Mouse (Mus musculus): ENCODE measurements at regions not wholly inside any gene's neighbourhood (a gene's known extent, or its start where the extent isn't known, plus 50 kb on each side); places are given as distances from the start of the nearest gene placed in this dataset.

DNA sequence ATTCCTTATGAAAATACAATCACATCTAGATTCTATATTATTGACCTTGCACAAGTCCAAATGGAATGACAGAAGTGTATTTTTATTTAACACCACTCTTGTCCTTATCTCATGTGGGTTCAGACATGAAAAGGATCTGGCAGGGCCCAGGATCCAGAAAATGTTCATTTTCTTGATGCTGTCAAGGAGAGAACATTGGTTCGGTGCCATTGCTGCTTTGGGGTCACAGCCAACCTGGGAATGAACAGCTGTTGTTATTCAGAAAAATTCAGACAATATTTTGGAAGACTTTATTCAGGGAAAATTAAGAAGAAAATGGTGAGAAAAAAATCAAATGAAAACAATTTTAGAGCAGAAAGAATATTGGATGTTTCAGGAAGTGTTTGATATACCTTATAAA, 590.0 kb downstream of the Iqcm start:
- no peaks in the 10 kb centered on the region for H3K36me3 ChIP-seq (ENCODE audit: control insufficient read depth, insufficient read depth, low read length)
- no peak overlapping the region for H3K9ac ChIP-seq (ENCODE audit: low read length)
- H3K27me3 ChIP-seq (ENCODE audit: control insufficient read depth, insufficient read depth, low read length): no peaks in the 10 kb centered on the region
- DNase-seq (ENCODE audit: low spot score): no peak
- ATAC-seq (ENCODE audit: insufficient read depth, low FRiP score, low TSS enrichment): no peak
- H3K4me3 ChIP-seq (ENCODE audit: low read depth, low read length): no peak overlapping the region
- no peaks in the 10 kb centered on the region for H3K9me3 ChIP-seq (ENCODE audit: control insufficient read depth, low read length)
- no peak overlapping the region for H3K4me2 ChIP-seq (ENCODE audit: low read depth)
- no peak overlapping the region for H3K27ac ChIP-seq (ENCODE audit: low read depth, low read length)
- H3K4me1 ChIP-seq (ENCODE audit: control insufficient read depth, insufficient read depth, low read length): no peaks in the 10 kb centered on the region
- 83% methylated on average over 1 of the region's 1 CpGs for WGBS

GRCm38 (mm10) chr8:76052003-76052402, 603.5 kb downstream of the Iqcm start:
- Histone ChIP-seq H3K27ac (ENCODE audit: low read depth, low read length) (no peak overlapping the region), H3K4me2 (ENCODE audit: low read depth) (no peak overlapping the region), H3K9me3 (ENCODE audit: control insufficient read depth, low read length) (no peaks in the 10 kb centered on the region), H3K27me3 (ENCODE audit: control insufficient read depth, insufficient read depth, low read length) (no peaks in the 10 kb centered on the region), H3K36me3 (ENCODE audit: control insufficient read depth, insufficient read depth, low read length) (no peaks in the 10 kb centered on the region), H3K4me3 (ENCODE audit: low read depth, low read length) (no peak overlapping the region), H3K4me1 (ENCODE audit: control insufficient read depth, insufficient read depth, low read length) (no peaks in the 10 kb centered on the region), H3K9ac (ENCODE audit: low read length) (no peak overlapping the region)
- ATAC-seq (ENCODE audit: insufficient read depth, low FRiP score, low TSS enrichment) (no peak), DNase-seq (ENCODE audit: low spot score) (no peak)
- WGBS: 81% methylated on average over 4 of the region's 4 CpGs

- no peaks in the 10 kb centered on the region for H3K36me3 ChIP-seq (ENCODE audit: control insufficient read depth, insufficient read depth, low read length)
- 10% methylated on average over 2 of the region's 2 CpGs for WGBS
- no peaks in the 10 kb centered on the region for H3K27me3 ChIP-seq (ENCODE audit: control insufficient read depth, insufficient read depth, low read length)
- no peak overlapping the region for H3K4me2 ChIP-seq (ENCODE audit: low read depth)
- DNase-seq (ENCODE audit: low spot score) (peak; percentile 27), ATAC-seq (ENCODE audit: insufficient read depth, low FRiP score, low TSS enrichment) (peak; percentile 55; the same call in 1 of the 2 replicates)
- no peak overlapping the region for H3K4me3 ChIP-seq (ENCODE audit: low read depth, low read length)
- H3K27ac ChIP-seq (ENCODE audit: low read depth, low read length): no peak overlapping the region
- H3K4me1 ChIP-seq (ENCODE audit: control insufficient read depth, insufficient read depth, low read length): no peaks in the 10 kb centered on the region
- H3K9ac ChIP-seq (ENCODE audit: low read length): no peak overlapping the region
- H3K9me3 ChIP-seq (ENCODE audit: control insufficient read depth, low read length): no peaks in the 10 kb centered on the region
Observed at GRCm38 (mm10) chr8:76067721-76068120, 619.2 kb downstream of the Iqcm start.

DNA sequence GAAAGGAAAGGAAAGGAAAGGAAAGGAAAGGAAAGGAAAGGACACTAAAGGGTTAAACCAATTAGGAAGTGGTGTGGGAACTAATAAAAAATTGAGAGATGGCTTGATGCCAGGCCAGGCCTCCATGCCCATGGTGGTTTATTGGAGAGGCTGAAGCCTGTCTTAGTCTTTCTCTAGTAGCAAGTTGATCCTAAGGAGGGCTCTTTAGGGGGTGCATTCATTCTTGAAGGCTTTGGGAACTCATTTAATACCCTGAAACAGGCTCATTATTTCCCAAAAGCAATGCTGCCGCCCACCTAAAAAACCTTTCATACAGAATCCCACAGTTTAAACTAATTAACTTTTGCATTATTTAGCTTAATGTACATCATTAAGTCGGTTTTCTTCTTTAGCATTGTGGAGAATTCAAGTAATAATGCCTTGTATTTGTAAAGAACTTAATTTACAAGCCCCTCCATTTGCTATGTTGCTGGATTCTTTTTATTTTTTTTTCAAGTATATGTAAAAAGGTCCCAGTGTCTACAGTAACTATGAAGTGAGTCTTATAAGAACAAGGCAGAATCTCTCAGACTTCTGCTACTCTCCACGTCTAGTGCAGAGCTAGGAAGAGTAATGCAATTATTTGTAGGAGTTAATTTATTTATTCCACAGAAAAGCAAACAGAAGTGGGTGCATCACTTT, 624.3 kb downstream of the Iqcm start:
- DNase-seq (ENCODE audit: low spot score) (no peak), ATAC-seq (ENCODE audit: insufficient read depth, low FRiP score, low TSS enrichment) (no peak)
- H3K4me1 ChIP-seq (ENCODE audit: control insufficient read depth, insufficient read depth, low read length): no peaks in the 10 kb centered on the region
- H3K27ac ChIP-seq (ENCODE audit: low read depth, low read length): no peak overlapping the region
- no peak overlapping the region for H3K4me3 ChIP-seq (ENCODE audit: low read depth, low read length)
- H3K36me3 ChIP-seq (ENCODE audit: control insufficient read depth, insufficient read depth, low read length): no peaks in the 10 kb centered on the region
- no peaks in the 10 kb centered on the region for H3K9me3 ChIP-seq (ENCODE audit: control insufficient read depth, low read length)
- no peaks in the 10 kb centered on the region for H3K27me3 ChIP-seq (ENCODE audit: control insufficient read depth, insufficient read depth, low read length)
- WGBS: 69% methylated on average over 3 of the region's 3 CpGs
- H3K9ac ChIP-seq (ENCODE audit: low read length): no peak overlapping the region
- no peak overlapping the region for H3K4me2 ChIP-seq (ENCODE audit: low read depth)

- Histone ChIP-seq H3K9ac (ENCODE audit: low read length) (no peak overlapping the region), H3K4me3 (ENCODE audit: low read depth, low read length) (no peak overlapping the region), H3K27me3 (ENCODE audit: control insufficient read depth, insufficient read depth, low read length) (no peaks in the 10 kb centered on the region), H3K27ac (ENCODE audit: low read depth, low read length) (no peak overlapping the region), H3K36me3 (ENCODE audit: control insufficient read depth, insufficient read depth, low read length) (no peaks in the 10 kb centered on the region), H3K4me2 (ENCODE audit: low read depth) (no peak overlapping the region), H3K4me1 (ENCODE audit: control insufficient read depth, insufficient read depth, low read length) (no peaks in the 10 kb centered on the region), H3K9me3 (ENCODE audit: control insufficient read depth, low read length) (no peaks in the 10 kb centered on the region)
- 90% methylated on average over 4 of the region's 4 CpGs for WGBS
- ATAC-seq (ENCODE audit: insufficient read depth, low FRiP score, low TSS enrichment) (no peak), DNase-seq (ENCODE audit: low spot score) (no peak)
Observed at GRCm38 (mm10) chr8:76120587-76121145, 672.2 kb downstream of the Iqcm start.

GRCm38 (mm10) chr8:76127486-76127885, 679.0 kb downstream of the Iqcm start:
- 78% methylated on average over 2 of the region's 2 CpGs for WGBS
- no peak overlapping the region for H3K9ac ChIP-seq (ENCODE audit: low read length)
- H3K27me3 ChIP-seq (ENCODE audit: control insufficient read depth, insufficient read depth, low read length): no peaks in the 10 kb centered on the region
- H3K27ac ChIP-seq (ENCODE audit: low read depth, low read length): no peak overlapping the region
- ATAC-seq (ENCODE audit: insufficient read depth, low FRiP score, low TSS enrichment) (no peak), DNase-seq (ENCODE audit: low spot score) (no peak)
- no peak overlapping the region for H3K4me3 ChIP-seq (ENCODE audit: low read depth, low read length)
- no peaks in the 10 kb centered on the region for H3K9me3 ChIP-seq (ENCODE audit: control insufficient read depth, low read length)
- no peak overlapping the region for H3K4me2 ChIP-seq (ENCODE audit: low read depth)
- no peaks in the 10 kb centered on the region for H3K4me1 ChIP-seq (ENCODE audit: control insufficient read depth, insufficient read depth, low read length)
- no peaks in the 10 kb centered on the region for H3K36me3 ChIP-seq (ENCODE audit: control insufficient read depth, insufficient read depth, low read length)

- H3K9me3 ChIP-seq (ENCODE audit: control insufficient read depth, low read length): no peaks in the 10 kb centered on the region
- H3K27ac ChIP-seq (ENCODE audit: low read depth, low read length): no peak overlapping the region
- H3K9ac ChIP-seq (ENCODE audit: low read length): no peak overlapping the region
- H3K4me1 ChIP-seq (ENCODE audit: control insufficient read depth, insufficient read depth, low read length): no peaks in the 10 kb centered on the region
- H3K4me2 ChIP-seq (ENCODE audit: low read depth): no peak overlapping the region
- ATAC-seq (ENCODE audit: insufficient read depth, low FRiP score, low TSS enrichment) (no peak), DNase-seq (ENCODE audit: low spot score) (no peak)
- H3K4me3 ChIP-seq (ENCODE audit: low read depth, low read length): no peak overlapping the region
- WGBS: 81% methylated on average over 4 of the region's 4 CpGs
- H3K27me3 ChIP-seq (ENCODE audit: control insufficient read depth, insufficient read depth, low read length): no peaks in the 10 kb centered on the region
- H3K36me3 ChIP-seq (ENCODE audit: control insufficient read depth, insufficient read depth, low read length): no peaks in the 10 kb centered on the region
Observed at GRCm38 (mm10) chr8:76137219-76137618, 688.7 kb downstream of the Iqcm start.

GRCm38 (mm10) chr8:76148681-76149080, 700.2 kb downstream of the Iqcm start:
- Histone ChIP-seq H3K4me3 (ENCODE audit: low read depth, low read length) (no peak overlapping the region), H3K36me3 (ENCODE audit: control insufficient read depth, insufficient read depth, low read length) (no peaks in the 10 kb centered on the region), H3K4me2 (ENCODE audit: low read depth) (no peak overlapping the region), H3K4me1 (ENCODE audit: control insufficient read depth, insufficient read depth, low read length) (no peaks in the 10 kb centered on the region), H3K27ac (ENCODE audit: low read depth, low read length) (no peak overlapping the region), H3K9ac (ENCODE audit: low read length) (no peak overlapping the region), H3K27me3 (ENCODE audit: control insufficient read depth, insufficient read depth, low read length) (no peaks in the 10 kb centered on the region), H3K9me3 (ENCODE audit: control insufficient read depth, low read length) (no peaks in the 10 kb centered on the region)
- peak; percentile 21 for DNase-seq (ENCODE audit: low spot score)
- 64% methylated on average over 4 of the region's 4 CpGs for WGBS
- ATAC-seq (ENCODE audit: insufficient read depth, low FRiP score, low TSS enrichment): no peak

DNA sequence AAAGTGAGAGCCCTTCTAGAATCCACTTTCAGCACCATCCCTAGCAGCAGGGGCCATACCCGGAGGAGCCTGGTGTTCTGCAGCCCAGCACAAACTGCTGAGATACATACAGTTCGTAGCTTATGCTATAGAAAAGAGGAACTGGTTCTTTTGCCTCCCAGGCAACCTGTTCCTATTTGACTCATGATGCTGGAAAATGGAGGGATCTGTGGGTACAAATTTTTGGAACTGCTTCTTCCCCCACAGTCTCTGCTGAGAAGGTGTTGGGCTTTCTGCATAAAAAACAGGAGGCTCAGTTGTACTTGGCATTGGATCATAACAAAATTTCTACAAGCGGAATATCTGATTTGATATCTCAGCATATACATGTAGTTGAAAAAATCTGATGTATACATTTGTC, 716.7 kb upstream of the Nr3c2 start:
- no peak overlapping the region for H3K4me2 ChIP-seq (ENCODE audit: low read depth)
- no peak overlapping the region for H3K9ac ChIP-seq (ENCODE audit: low read length)
- no peaks in the 10 kb centered on the region for H3K9me3 ChIP-seq (ENCODE audit: control insufficient read depth, low read length)
- no peak for ATAC-seq (ENCODE audit: insufficient read depth, low FRiP score, low TSS enrichment)
- no peaks in the 10 kb centered on the region for H3K27me3 ChIP-seq (ENCODE audit: control insufficient read depth, insufficient read depth, low read length)
- 89% methylated on average over 3 of the region's 3 CpGs for WGBS
- H3K36me3 ChIP-seq (ENCODE audit: control insufficient read depth, insufficient read depth, low read length): no peaks in the 10 kb centered on the region
- no peak overlapping the region for H3K4me3 ChIP-seq (ENCODE audit: low read depth, low read length)
- H3K4me1 ChIP-seq (ENCODE audit: control insufficient read depth, insufficient read depth, low read length): no peaks in the 10 kb centered on the region
- DNase-seq (ENCODE audit: low spot score): no peak
- H3K27ac ChIP-seq (ENCODE audit: low read depth, low read length): no peak overlapping the region
